Mouse (Mus musculus) CH12.LX (cell line): ENCODE results near the gene Plekha6.

ENCODE experiments used
- CTCF ChIP-seq, 2 experiments: IDR thresholded peaks in 1 of 2; conservative IDR thresholded peaks in 1 of 2; 2 replicates each; pipeline ENCODE4 v1.5.1; 2011 to 2012; ENCODE audit warnings: low read depth in 2 of 2, low read length in 2 of 2, improper control_type of control experiment in 1 of 2, inconsistent platforms in 1 of 2, mild to moderate bottlenecking in 1 of 2, moderate library complexity in 1 of 2
- MAX ChIP-seq: IDR thresholded peaks from 2 replicates; pipeline ENCODE4 v1.6.1; 2011; ENCODE audit warnings: low read length, improper control_type of control experiment
- POLR2AphosphoS2 ChIP-seq: IDR thresholded peaks from 2 replicates; pipeline ENCODE4 v1.6.1; 2011; ENCODE audit warnings: low read depth, low read length, improper control_type of control experiment
- ZKSCAN1 ChIP-seq: IDR thresholded peaks from 2 replicates; pipeline ENCODE4 v1.6.1; 2012; ENCODE audit warnings: low read depth, inconsistent platforms, low read length, improper control_type of control experiment, borderline replicate concordance

- TF ChIP-seq ZKSCAN1 (no peak), POLR2AphosphoS2 (no peak), CTCF (conservative IDR thresholded peaks at IDR 0.05 in 1 of 2, IDR thresholded peaks at IDR 0.05 in 1 of 2; ENCODE audit: low read depth in 2 of 2, low read length in 2 of 2) (no peak), MAX (no peak)
These were observed 115.7 kb downstream of the Plekha6 start for GRCm38 (mm10) chr1:133279632-133280093.
